Mouse (Mus musculus) kidney, adult 2 months (tissue): Measurements from ENCODE around the gene Gm20683.

ENCODE experiments used
- CTCF ChIP-seq: fragments of 200-500 bp; conservative IDR thresholded peaks from 2 replicates; pipeline ENCODE4 v1.5.1; 2011; ENCODE audit warnings: low read depth, mild to moderate bottlenecking, control low read depth, low read length, moderate library complexity, mixed read lengths; ENCODE audit not compliant: insufficient read depth, insufficient read length
- POLR2A ChIP-seq: fragments of 200-500 bp; IDR thresholded peaks from one replicate; pipeline ENCODE4 v1.6.1; 2011; ENCODE audit warnings: low read depth, low read length, control low read depth

- TF ChIP-seq POLR2A (no peak), CTCF (no peak)
Observed at GRCm38 (mm10) chr17:25874721-25875170, 33.2 kb upstream of the Gm20683 start, which contains the start of gene Mettl26.
